Mouse (Mus musculus) CH12.LX (cell line): ENCODE measurements around the gene Gsdma2. TPM values are rescaled to one million over a fixed set of nuclear protein-coding genes. Genes with fewer than 3 reads are reported as not detected.

Source experiments
- DNase-seq: peaks from one replicate; pipeline ENCODE4 v3.0.0-alpha.2; 2013; ENCODE audit errors: extremely low read depth
- H3K27ac ChIP-seq: 2 replicates; pipeline ENCODE4 v1.5.1; 2012; ENCODE audit warnings: low read depth, mild to moderate bottlenecking, control low read depth, moderate library complexity; ENCODE audit not compliant: insufficient read depth
- H3K27me3 ChIP-seq: replicated peaks from 2 replicates; pipeline ENCODE3; 2012; ENCODE audit warnings: inconsistent platforms
- H3K36me3 ChIP-seq, 2 experiments: replicated peaks in 1 of 2; 2 replicates each; pipeline versions ENCODE3 to v1.6.1; 2012; ENCODE audit warnings: inconsistent platforms in 1 of 2, low read length in 1 of 2, mild to moderate bottlenecking in 1 of 2, mixed read lengths in 1 of 2, moderate library complexity in 1 of 2; ENCODE audit not compliant: control insufficient read depth in 1 of 2, insufficient read depth in 1 of 2
- H3K4me1 ChIP-seq, 2 experiments: 2 replicates each; pipeline ENCODE4 v1.6.1; 2012; ENCODE audit warnings: inconsistent platforms in 1 of 2, moderate library complexity in 1 of 2; ENCODE audit not compliant: insufficient read depth in 2 of 2, control insufficient read depth in 1 of 2
- H3K4me2 ChIP-seq: 2 replicates; pipeline ENCODE4 v1.6.1; 2012; ENCODE audit warnings: low read depth, mild to moderate bottlenecking, control low read depth; ENCODE audit not compliant: poor library complexity, insufficient read depth, severe bottlenecking
- H3K4me3 ChIP-seq, 3 experiments: fragments of 150-350 bp in 1 of 3; sonication (generic) in 1 of 3; replicated peaks in 1 of 3; 2 replicates each; pipeline versions ENCODE3 to v1.5.1; 2011 to 2012; ENCODE audit warnings: low read depth in 2 of 3, low read length in 2 of 3, mild to moderate bottlenecking in 2 of 3, moderate library complexity in 2 of 3, control low read depth in 1 of 3, improper control_type of control experiment in 1 of 3, inconsistent platforms in 1 of 3, mixed read lengths in 1 of 3; ENCODE audit not compliant: poor library complexity in 1 of 3
- H3K79me2 ChIP-seq: replicated peaks from 2 replicates; pipeline ENCODE4 v1.6.1; 2012; ENCODE audit warnings: mild to moderate bottlenecking, moderate library complexity; ENCODE audit not compliant: control insufficient read depth, poor library complexity, insufficient read depth, severe bottlenecking; ENCODE audit errors: extremely low read depth
- H3K9ac ChIP-seq: 2 replicates; pipeline ENCODE4 v1.6.1; 2012; ENCODE audit warnings: low read depth, mild to moderate bottlenecking, control low read depth, moderate library complexity; ENCODE audit not compliant: insufficient read depth
- H3K9me3 ChIP-seq: replicated peaks from 2 replicates; pipeline ENCODE3; 2012; ENCODE audit warnings: low read length, inconsistent platforms, mixed read lengths
- BHLHE40 ChIP-seq: IDR thresholded peaks from 2 replicates; pipeline ENCODE4 v1.6.1; 2011; ENCODE audit warnings: mild to moderate bottlenecking, low read depth, low read length, improper control_type of control experiment
- CHD2 ChIP-seq: IDR thresholded peaks from 2 replicates; pipeline ENCODE4 v1.6.1; 2011; ENCODE audit warnings: low read length, improper control_type of control experiment
- IRF4 ChIP-seq: IDR thresholded peaks from 2 replicates; pipeline ENCODE4 v1.6.1; 2014; ENCODE audit warnings: low read depth, mild to moderate bottlenecking, inconsistent platforms, low read length, improper control_type of control experiment
- JUN ChIP-seq: IDR thresholded peaks from 2 replicates; pipeline ENCODE4 v1.6.1; 2011; ENCODE audit warnings: low read depth, mild to moderate bottlenecking, low read length, improper control_type of control experiment, moderate library complexity; ENCODE audit not compliant: insufficient read depth
- JUND ChIP-seq: conservative IDR thresholded peaks from 2 replicates; pipeline ENCODE4 v1.6.1; 2011; ENCODE audit warnings: low read depth, low read length, improper control_type of control experiment
- KAT2A ChIP-seq: IDR thresholded peaks from 2 replicates; pipeline ENCODE4 v1.6.1; 2012; ENCODE audit warnings: low read length, improper control_type of control experiment, inconsistent platforms; ENCODE audit not compliant: insufficient replicate concordance
- MAFK ChIP-seq: IDR thresholded peaks from 2 replicates; pipeline ENCODE4 v1.6.1; 2011; ENCODE audit warnings: low read length, improper control_type of control experiment; ENCODE audit not compliant: insufficient replicate concordance
- MEF2A ChIP-seq: IDR thresholded peaks from 2 replicates; pipeline ENCODE4 v1.6.1; 2014; ENCODE audit warnings: low read depth, mild to moderate bottlenecking, inconsistent platforms, low read length, improper control_type of control experiment, borderline replicate concordance
- MXI1 ChIP-seq: IDR thresholded peaks from 2 replicates; pipeline ENCODE4 v1.6.1; 2011; ENCODE audit warnings: mild to moderate bottlenecking, low read depth, low read length, improper control_type of control experiment
- RAD21 ChIP-seq: IDR thresholded peaks from 2 replicates; pipeline ENCODE4 v1.6.1; 2011; ENCODE audit warnings: low read depth, mild to moderate bottlenecking, low read length, improper control_type of control experiment, moderate library complexity
- TBP ChIP-seq: conservative IDR thresholded peaks from 2 replicates; pipeline ENCODE4 v1.6.1; 2011; ENCODE audit warnings: low read depth, low read length, improper control_type of control experiment
- TCF12 ChIP-seq: IDR thresholded peaks from 2 replicates; pipeline ENCODE4 v1.6.1; 2014; ENCODE audit warnings: low read depth, mild to moderate bottlenecking, inconsistent platforms, low read length, improper control_type of control experiment
- UBTF ChIP-seq: IDR thresholded peaks from 2 replicates; pipeline ENCODE4 v1.6.1; 2012; ENCODE audit warnings: low read depth, mild to moderate bottlenecking, inconsistent platforms, low read length, improper control_type of control experiment, moderate library complexity
- USF1 ChIP-seq: IDR thresholded peaks from 2 replicates; pipeline ENCODE4 v1.6.1; 2014; ENCODE audit warnings: low read depth, mild to moderate bottlenecking, inconsistent platforms, low read length, improper control_type of control experiment
- ZKSCAN1 ChIP-seq: IDR thresholded peaks from 2 replicates; pipeline ENCODE4 v1.6.1; 2012; ENCODE audit warnings: low read depth, inconsistent platforms, low read length, improper control_type of control experiment, borderline replicate concordance
- ZMIZ1 ChIP-seq: IDR thresholded peaks from 2 replicates; pipeline ENCODE4 v1.6.1; 2012; ENCODE audit warnings: low read depth, mild to moderate bottlenecking, inconsistent platforms, low read length, improper control_type of control experiment
- ZNF384 ChIP-seq: IDR thresholded peaks from 2 replicates; pipeline ENCODE4 v1.6.1; 2012; ENCODE audit warnings: low read depth, low read length, improper control_type of control experiment, inconsistent platforms
- dilution Hi-C: fragments of 300-500 bp; cut with MboI; formaldehyde crosslinking; loops from 2 replicates; pipeline ENCODE4 v1.14.3; 2020; ENCODE audit warnings: low sequenced_read_pairs; ENCODE audit not compliant: extremely low pct_unique_long_range_greater_than_20kb, extremely low pct_ligation_motif_present
- in situ Hi-C: fragments of 300-500 bp; cut with MboI; formaldehyde crosslinking; loops from 3 replicates; pipeline ENCODE4 v1.14.3; 2019; ENCODE audit warnings: low sequenced_read_pairs, low pct_ligation_motif_present, low pct_unique_long_range_greater_than_20kb, mixed read lengths
- polyA plus RNA-seq: library from polyadenylated mRNA; unstranded; fragments of >175 nt; gene quantifications from 2 replicates; pipeline ENCODE4 v1.2.1, GENCODE M21; 2012; ENCODE audit warnings: low read depth; ENCODE audit not compliant: insufficient read length
- total RNA-seq, 2 experiments: library from RNA; depleted of rRNA; stranded (reverse); fragments of 300-350 nt in 1 of 2; fragments of >200 nt in 1 of 2; gene quantifications; 2 replicates each; pipeline ENCODE4 v1.2.3; 2012 to 2014

Gene Gsdma2
- total and polyA plus RNA-seq, 3 experiments = not detected

DNA sequence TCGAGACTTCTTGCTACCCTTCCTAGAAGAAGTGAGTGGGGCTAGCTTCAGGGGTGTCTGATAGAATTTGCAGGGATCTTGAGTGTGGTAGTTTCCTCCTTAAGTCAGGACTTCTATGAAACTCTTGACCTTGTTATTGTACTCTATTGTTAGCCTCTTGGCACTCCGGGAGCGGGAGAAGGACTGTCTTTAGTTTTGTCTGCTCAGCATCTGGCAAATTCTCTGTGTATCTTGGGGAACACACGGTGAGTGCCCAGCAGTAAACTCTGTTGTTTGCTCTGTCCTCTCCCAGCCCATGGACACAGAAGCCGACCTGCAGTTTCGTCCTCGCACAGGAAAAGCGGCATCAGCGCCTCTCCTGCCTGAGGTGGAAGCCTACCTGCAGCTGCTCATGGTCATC lies 39.1 kb downstream of the Gsdma2 start:
- Histone ChIP-seq H3K79me2 (peaks cover 29% of the 10 kb centered on the region), H3K9ac (no peak overlapping the region), H3K4me1 (peaks cover 7 to 26% of the 10 kb centered on the region in 2 experiments; a peak in 3 of 4 replicates), H3K27ac (no peak overlapping the region), H3K9me3 (no peaks in the 10 kb centered on the region), H3K27me3 (no peaks in the 10 kb centered on the region), H3K36me3 (peaks cover 50 to 59% of the 10 kb centered on the region in 2 experiments), H3K4me2 (no peak overlapping the region), H3K4me3 (no peak overlapping the region)
- dilution Hi-C loops (no loop called here), in situ Hi-C loops (no loop called here)
- no peak for DNase-seq
- TF ChIP-seq MAFK = no peak
- no peak for TF ChIP-seq RAD21
- TF ChIP-seq USF1 = no peak
- TF ChIP-seq, all 38 proteins: peak for 0

DNA sequence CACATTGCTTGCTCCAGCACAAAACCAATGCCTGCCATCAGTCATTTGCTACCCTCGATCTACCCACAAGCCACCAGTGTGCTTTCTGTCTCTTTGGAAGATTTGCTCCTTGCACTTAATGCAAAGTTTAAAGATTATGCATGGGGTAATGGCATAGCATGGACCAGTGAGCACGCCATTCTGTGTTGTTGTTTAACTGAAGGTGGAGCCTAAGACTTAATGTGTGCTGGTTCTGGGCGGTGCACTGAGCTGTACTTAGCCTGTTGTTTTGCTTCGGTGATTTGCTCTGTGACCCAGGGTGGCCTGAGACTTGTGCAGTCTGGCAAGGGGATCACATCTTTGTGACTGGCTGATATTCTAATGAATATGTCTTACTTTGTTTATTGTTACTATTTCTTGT lies 40.4 kb downstream of the Gsdma2 start:
- H3K79me2 ChIP-seq = peaks cover 29% of the 10 kb centered on the region
- no peak for DNase-seq
- dilution Hi-C loops = no loop called here
- H3K27ac ChIP-seq = no peak overlapping the region
- in situ Hi-C loops = no loop called here
- H3K9me3 ChIP-seq = no peaks in the 10 kb centered on the region
- no peak overlapping the region for H3K4me2 ChIP-seq
- H3K9ac ChIP-seq = no peak overlapping the region
- H3K4me1 ChIP-seq = peaks cover 2 to 18% of the 10 kb centered on the region in 2 experiments; a peak in 3 of 4 replicates
- peaks cover 63 to 72% of the 10 kb centered on the region in 2 experiments for H3K36me3 ChIP-seq
- TF ChIP-seq JUN (no peak), TCF12 (no peak), MAFK (no peak), BHLHE40 (no peak), KAT2A (no peak), CHD2 (no peak), MEF2A (no peak), ZKSCAN1 (no peak), TBP (no peak), ZMIZ1 (no peak), UBTF (no peak), ZNF384 (no peak), RAD21 (no peak), MXI1 (no peak), JUND (no peak), IRF4 (no peak)
- no peak overlapping the region for H3K4me3 ChIP-seq
- H3K27me3 ChIP-seq = no peaks in the 10 kb centered on the region
